Mouse (Mus musculus) megakaryocyte, embryonic 14.5 days (primary cell): ENCODE measurements at regions not wholly inside any gene's neighbourhood (a gene's known extent, or its start where the extent isn't known, plus 50 kb on each side); places are given as distances from the start of the nearest gene placed in this dataset.

ENCODE experiments used
- FLI1 ChIP-seq: IDR thresholded peaks from 2 replicates; pipeline ENCODE4 v1.6.1; 2012; ENCODE audit warnings: low read length, inconsistent platforms, mixed read lengths
- GATA1 ChIP-seq: IDR thresholded peaks from 3 replicates; pipeline ENCODE4 v1.6.1; 2012; ENCODE audit warnings: mixed read lengths, low read length, inconsistent platforms, borderline replicate concordance

GRCm38 (mm10) chr6:94849533-94849932 lies 149.6 kb upstream of the Lrig1 start:
- TF ChIP-seq GATA1 = no peak
- no peak for TF ChIP-seq FLI1
